Mouse (Mus musculus) lung, postnatal 0 days (tissue): Measurements from ENCODE around the gene Pdgfa. TPM values are rescaled to one million over a fixed set of nuclear protein-coding genes. Genes with fewer than 3 reads are reported as not detected.

Source experiments
- ATAC-seq: fragments of 200-750 bp; cut with Nextera tagmentation; 2 replicates; pipeline ENCODE4 v1.8.0; 2017; ENCODE audit warnings: moderate library complexity
- DNase-seq: peaks from one replicate; pipeline ENCODE4 v3.0.0-alpha.2; 2016; ENCODE audit warnings: low spot score
- H3K27ac ChIP-seq: fragments of 300-500 bp; sonication (generic); 2 replicates; pipeline ENCODE4 v1.5.1; 2014; ENCODE audit warnings: antibody characterized with exemption, mild to moderate bottlenecking, low read length, mixed read lengths
- H3K27me3 ChIP-seq: fragments of 300-500 bp; sonication (generic); replicated peaks from 2 replicates; pipeline ENCODE4 v1.6.1; 2014; ENCODE audit warnings: low read length, mixed read lengths; ENCODE audit not compliant: insufficient read depth
- H3K36me3 ChIP-seq: fragments of 300-500 bp; sonication (generic); 2 replicates; pipeline ENCODE4 v1.6.1; 2014; ENCODE audit warnings: low read length, mixed read lengths; ENCODE audit not compliant: insufficient read depth
- H3K4me1 ChIP-seq: fragments of 300-500 bp; sonication (generic); 2 replicates; pipeline ENCODE4 v1.6.1; 2014; ENCODE audit warnings: antibody characterized with exemption, low read depth, low read length, mixed read lengths; ENCODE audit not compliant: insufficient read depth
- H3K4me2 ChIP-seq: fragments of 300-500 bp; sonication (generic); replicated peaks from 2 replicates; pipeline ENCODE4 v1.6.1; 2014; ENCODE audit warnings: low read depth, mild to moderate bottlenecking, low read length, moderate library complexity, mixed read lengths
- H3K4me3 ChIP-seq: fragments of 300-500 bp; sonication (generic); 2 replicates; pipeline ENCODE4 v1.5.1; 2014; ENCODE audit warnings: low read depth, low read length
- H3K9ac ChIP-seq: fragments of 300-500 bp; sonication (generic); replicated peaks from 2 replicates; pipeline ENCODE4 v1.6.1; 2014; ENCODE audit warnings: low read depth, mild to moderate bottlenecking
- H3K9me3 ChIP-seq: fragments of 300-500 bp; sonication (generic); 2 replicates; pipeline ENCODE4 v1.6.1; 2016; ENCODE audit warnings: low read length, mixed read lengths
- CTCF ChIP-seq: IDR thresholded peaks from 2 replicates; pipeline ENCODE4 v1.5.1; 2016; ENCODE audit warnings: antibody characterized with exemption, mild to moderate bottlenecking
- EP300 ChIP-seq: IDR thresholded peaks from 2 replicates; pipeline ENCODE4 v1.6.1; 2016; ENCODE audit warnings: antibody characterized with exemption, mild to moderate bottlenecking, control low read depth
- WGBS: fragments of 180-500 bp; shearing (Covaris S2); extraction: QIAGEN DNeasy Blood & Tissue Kit; methylation state at CpG from one replicate; pipeline ENCODE4 v1.1.7; 2014; 5-methylcytosine and 5-hydroxymethylcytosine counted together
- polyA plus RNA-seq: library from polyadenylated mRNA; unstranded; fragments of >200 nt; fragmentation: Nextera tagmentation; extraction: Ambion mirVana; gene quantifications from 2 replicates; pipeline ENCODE4 v1.2.1, GENCODE M21; 2015

The Pdgfa gene
- 108 and 114 TPM in 2 replicates for polyA plus RNA-seq

- Histone ChIP-seq H3K9me3 (no peaks in the 10 kb centered on the region), H3K4me1 (peaks cover 37% of the 10 kb centered on the region), H3K4me2 (peak within 1 kb of the TSS; percentile 92), H3K27ac (peak within 1 kb of the TSS; percentile 97), H3K9ac (no peak within 1 kb of the TSS; the same call in 1 of the 2 replicates), H3K4me3 (peak within 1 kb of the TSS; percentile 67), H3K36me3 (no peaks in the 10 kb centered on the region), H3K27me3 (peaks cover 29% of the 10 kb centered on the region; the same call in 1 of the 2 replicates)
- DNase-seq (peak; percentile 91), ATAC-seq (peak; percentile 20)
- no peak for TF ChIP-seq EP300
- no peak for TF ChIP-seq CTCF
- WGBS, result 6% methylated on average over 46 of the region's 48 CpGs
Measured at GRCm38 (mm10) chr5:138997171-138997788, at the start of gene Pdgfa. TSS of gene Pdgfa (minus strand) at chr5:138997370.

GRCm38 (mm10) chr5:139046636-139047035 lies 49.5 kb upstream of the Pdgfa start:
- H3K27me3 ChIP-seq, result no peaks in the 10 kb centered on the region
- H3K4me1 ChIP-seq, result no peaks in the 10 kb centered on the region
- no peak overlapping the region for H3K9ac ChIP-seq
- H3K27ac ChIP-seq, result no peak overlapping the region
- H3K36me3 ChIP-seq, result no peaks in the 10 kb centered on the region
- TF ChIP-seq EP300, result no peak
- no peak for TF ChIP-seq CTCF
- 60% methylated on average over 5 of the region's 5 CpGs for WGBS
- DNase-seq (no peak), ATAC-seq (no peak)
- no peak overlapping the region for H3K4me2 ChIP-seq
- H3K4me3 ChIP-seq, result no peak overlapping the region
- H3K9me3 ChIP-seq, result no peaks in the 10 kb centered on the region

- Histone ChIP-seq H3K4me3 (no peak overlapping the region), H3K27ac (no peak overlapping the region), H3K9ac (no peak overlapping the region), H3K36me3 (no peaks in the 10 kb centered on the region), H3K27me3 (no peaks in the 10 kb centered on the region), H3K4me2 (no peak overlapping the region), H3K4me1 (no peaks in the 10 kb centered on the region), H3K9me3 (no peaks in the 10 kb centered on the region)
- ATAC-seq (peak; percentile 48), DNase-seq (no peak)
- 52% methylated on average over 4 of the region's 4 CpGs for WGBS
- no peak for TF ChIP-seq EP300
- TF ChIP-seq CTCF, result no peak
Measured at GRCm38 (mm10) chr5:139043546-139043945, 46.4 kb upstream of the Pdgfa start.

GRCm38 (mm10) chr5:139042299-139042698 lies 45.1 kb upstream of the Pdgfa start:
- Histone ChIP-seq H3K36me3 (no peaks in the 10 kb centered on the region), H3K9me3 (no peaks in the 10 kb centered on the region), H3K27me3 (no peaks in the 10 kb centered on the region), H3K27ac (no peak overlapping the region), H3K4me2 (no peak overlapping the region), H3K9ac (no peak overlapping the region), H3K4me1 (no peaks in the 10 kb centered on the region), H3K4me3 (no peak overlapping the region)
- WGBS, result 73% methylated on average over 12 of the region's 12 CpGs
- ATAC-seq (no peak), DNase-seq (no peak)
- TF ChIP-seq CTCF, result no peak
- TF ChIP-seq EP300, result no peak

GRCm38 (mm10) chr5:139035171-139035570 lies 38.0 kb upstream of the Pdgfa start:
- no peak overlapping the region for H3K4me2 ChIP-seq
- DNase-seq (no peak), ATAC-seq (no peak)
- WGBS, result 51% methylated on average over 2 of the region's 2 CpGs
- H3K4me3 ChIP-seq, result no peak overlapping the region
- no peaks in the 10 kb centered on the region for H3K4me1 ChIP-seq
- H3K36me3 ChIP-seq, result no peaks in the 10 kb centered on the region
- no peaks in the 10 kb centered on the region for H3K9me3 ChIP-seq
- H3K9ac ChIP-seq, result no peak overlapping the region
- no peak for TF ChIP-seq CTCF
- no peak for TF ChIP-seq EP300
- H3K27me3 ChIP-seq, result no peaks in the 10 kb centered on the region
- no peak overlapping the region for H3K27ac ChIP-seq

- Histone ChIP-seq H3K9ac (no peak overlapping the region), H3K27me3 (no peaks in the 10 kb centered on the region), H3K4me1 (no peaks in the 10 kb centered on the region), H3K9me3 (no peaks in the 10 kb centered on the region), H3K36me3 (no peaks in the 10 kb centered on the region), H3K4me3 (no peak overlapping the region), H3K27ac (no peak overlapping the region), H3K4me2 (no peak overlapping the region)
- 43% methylated on average over 6 of the region's 6 CpGs for WGBS
- DNase-seq (no peak), ATAC-seq (no peak)
- TF ChIP-seq CTCF, result no peak
- TF ChIP-seq EP300, result no peak
Measured at GRCm38 (mm10) chr5:139034746-139035145, 37.6 kb upstream of the Pdgfa start.
